Mouse (Mus musculus): ENCODE data around the gene Rrp1. TPM values are rescaled to one million over a fixed set of nuclear protein-coding genes. Genes with fewer than 3 reads are reported as not detected.

Rrp1 gene
- total and polyA plus RNA-seq, 2 experiments from 2014 or later: 86.6 to 177 TPM

- no peak overlapping the region for H3K4me3 ChIP-seq (ENCODE audit: low read depth, low read length)
- ATAC-seq (ENCODE audit: insufficient read depth, low read depth) (no peak), DNase-seq (ENCODE audit: low spot score) (no peak)
- no peak overlapping the region for H3K9ac ChIP-seq (replicated peaks; ENCODE audit: low read depth, low read length)
- 80% methylated on average over 3 of the region's 3 CpGs for WGBS
- H3K27ac ChIP-seq (ENCODE audit: low read depth): no peak overlapping the region
- H3K27me3 ChIP-seq (ENCODE audit: control insufficient read depth, insufficient read depth, low read length): peaks cover 20% of the 10 kb centered on the region
- no peak overlapping the region for H3K4me2 ChIP-seq (ENCODE audit: low read depth, low read length)
- peaks cover 2% of the 10 kb centered on the region for H3K36me3 ChIP-seq (replicated peaks; ENCODE audit: control insufficient read depth, insufficient read depth, low read length)
- TF ChIP-seq CTCF (IDR thresholded peaks at IDR 0.05; ENCODE audit: low read depth): no peak
- no peak for TF ChIP-seq EP300 (IDR thresholded peaks at IDR 0.05; ENCODE audit: low read depth)
- no peaks in the 10 kb centered on the region for H3K9me3 ChIP-seq (replicated peaks; ENCODE audit: control insufficient read depth, low read length)
- H3K4me1 ChIP-seq (ENCODE audit: control insufficient read depth, insufficient read depth): peaks cover 10% of the 10 kb centered on the region; the same call in 1 of the 2 replicates
Measured at GRCm38 (mm10) chr10:78395377-78395776, 17.5 kb downstream of the Rrp1 start.

DNA sequence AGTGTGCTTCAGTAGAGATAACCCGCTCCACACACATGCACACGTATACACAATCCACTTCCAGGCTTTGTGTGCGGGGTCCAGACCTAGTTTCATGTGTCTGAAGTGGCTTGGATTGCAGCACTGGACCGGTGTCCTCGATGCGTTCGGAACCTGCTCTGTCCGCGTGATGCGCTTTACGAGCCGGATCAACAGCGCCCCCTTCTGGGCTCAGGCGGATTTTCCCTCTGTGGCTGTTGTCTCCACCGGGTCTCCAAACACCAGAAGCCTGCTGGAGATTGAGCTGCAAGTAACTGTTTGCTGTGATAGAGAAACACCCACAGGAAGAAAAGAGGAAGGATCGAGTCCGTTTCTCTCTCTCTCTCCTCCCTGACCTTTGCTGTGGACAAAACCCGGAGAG is 20.8 kb downstream of the Rrp1 start:
- WGBS: 2% methylated on average over 18 of the region's 18 CpGs
- no peak for TF ChIP-seq EP300 (IDR thresholded peaks at IDR 0.05; ENCODE audit: low read depth)
- TF ChIP-seq CTCF (IDR thresholded peaks at IDR 0.05; ENCODE audit: low read depth): peak; percentile 85
- H3K9me3 ChIP-seq (replicated peaks; ENCODE audit: control insufficient read depth, low read length): no peaks in the 10 kb centered on the region
- no peak overlapping the region for H3K4me3 ChIP-seq (ENCODE audit: low read depth, low read length)
- H3K4me1 ChIP-seq (ENCODE audit: control insufficient read depth, insufficient read depth): no peaks in the 10 kb centered on the region
- H3K4me2 ChIP-seq (ENCODE audit: low read depth, low read length): no peak overlapping the region
- H3K9ac ChIP-seq (replicated peaks; ENCODE audit: low read depth, low read length): no peak overlapping the region
- DNase-seq (ENCODE audit: low spot score): peak; percentile 56
- H3K36me3 ChIP-seq (replicated peaks; ENCODE audit: control insufficient read depth, insufficient read depth, low read length): no peaks in the 10 kb centered on the region
- H3K27ac ChIP-seq (ENCODE audit: low read depth): no peak overlapping the region
- ATAC-seq (ENCODE audit: insufficient read depth, low read depth): peak; percentile 57
- peaks cover 21% of the 10 kb centered on the region for H3K27me3 ChIP-seq (ENCODE audit: control insufficient read depth, insufficient read depth, low read length)

- H3K4me3 ChIP-seq (ENCODE audit: low read depth, low read length): no peak overlapping the region
- DNase-seq (ENCODE audit: low spot score) (no peak), ATAC-seq (ENCODE audit: insufficient read depth, low read depth) (no peak)
- no peak overlapping the region for H3K27ac ChIP-seq (ENCODE audit: low read depth)
- H3K9me3 ChIP-seq (replicated peaks; ENCODE audit: control insufficient read depth, low read length): no peaks in the 10 kb centered on the region
- no peaks in the 10 kb centered on the region for H3K4me1 ChIP-seq (ENCODE audit: control insufficient read depth, insufficient read depth)
- peaks cover 21% of the 10 kb centered on the region for H3K27me3 ChIP-seq (ENCODE audit: control insufficient read depth, insufficient read depth, low read length)
- H3K9ac ChIP-seq (replicated peaks; ENCODE audit: low read depth, low read length): no peak overlapping the region
- TF ChIP-seq EP300 (IDR thresholded peaks at IDR 0.05; ENCODE audit: low read depth) (no peak), CTCF (IDR thresholded peaks at IDR 0.05; ENCODE audit: low read depth) (no peak)
- 43% methylated on average over 4 of the region's 4 CpGs for WGBS
- H3K36me3 ChIP-seq (replicated peaks; ENCODE audit: control insufficient read depth, insufficient read depth, low read length): no peaks in the 10 kb centered on the region
- H3K4me2 ChIP-seq (ENCODE audit: low read depth, low read length): no peak overlapping the region
Measured at GRCm38 (mm10) chr10:78390982-78391470, 21.8 kb downstream of the Rrp1 start.

DNA sequence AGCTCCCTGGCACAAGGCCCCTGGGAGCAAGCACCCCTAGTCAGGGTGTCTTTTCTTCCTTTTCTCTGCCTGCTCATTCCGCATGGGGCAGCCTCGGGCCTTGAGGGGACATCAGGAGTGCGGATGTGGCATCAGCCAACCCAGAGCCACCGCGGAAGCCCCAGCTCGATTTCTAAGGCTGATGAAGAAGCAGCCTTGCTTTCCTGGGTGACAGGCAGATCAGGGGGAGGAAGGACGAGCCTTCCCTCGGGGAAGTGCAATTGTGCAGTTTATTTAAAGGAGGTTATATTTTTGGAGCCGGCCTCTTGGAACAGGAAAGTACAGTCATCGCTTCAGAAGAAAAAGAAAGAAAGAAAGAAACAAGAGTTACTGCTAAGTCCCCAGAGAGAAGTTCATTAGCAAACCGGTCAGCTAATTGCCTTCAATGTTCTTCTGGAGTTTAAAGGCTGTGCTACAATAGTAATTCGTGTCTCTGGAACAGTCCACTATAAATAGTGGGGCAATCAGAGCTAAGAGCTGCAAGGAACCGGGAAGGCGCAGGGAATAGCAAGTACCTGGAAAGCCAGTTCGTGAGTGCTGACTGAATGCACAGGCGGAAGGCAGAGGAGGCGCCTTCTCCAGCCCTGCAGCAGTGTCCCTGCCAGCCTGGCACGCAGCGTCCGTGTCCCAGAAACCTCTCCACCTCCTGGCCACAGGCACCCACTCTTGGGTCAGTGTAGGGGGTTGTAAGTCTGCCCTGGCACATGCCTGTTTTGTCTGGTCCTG is 24.4 kb downstream of the Rrp1 start:
- no peak overlapping the region for H3K9ac ChIP-seq (replicated peaks; ENCODE audit: low read depth, low read length)
- 49% methylated on average over 20 of the region's 20 CpGs for WGBS
- no peak for TF ChIP-seq EP300 (IDR thresholded peaks at IDR 0.05; ENCODE audit: low read depth)
- TF ChIP-seq CTCF (IDR thresholded peaks at IDR 0.05; ENCODE audit: low read depth): no peak
- H3K27ac ChIP-seq (ENCODE audit: low read depth): no peak overlapping the region
- no peaks in the 10 kb centered on the region for H3K36me3 ChIP-seq (replicated peaks; ENCODE audit: control insufficient read depth, insufficient read depth, low read length)
- no peaks in the 10 kb centered on the region for H3K9me3 ChIP-seq (replicated peaks; ENCODE audit: control insufficient read depth, low read length)
- ATAC-seq (ENCODE audit: insufficient read depth, low read depth): no peak
- no peak overlapping the region for H3K4me3 ChIP-seq (ENCODE audit: low read depth, low read length)
- peaks cover 21% of the 10 kb centered on the region for H3K27me3 ChIP-seq (ENCODE audit: control insufficient read depth, insufficient read depth, low read length)
- no peaks in the 10 kb centered on the region for H3K4me1 ChIP-seq (ENCODE audit: control insufficient read depth, insufficient read depth)
- DNase-seq (ENCODE audit: low spot score): no peak
- peak overlapping the region; percentile 23; the same call in 1 of the 2 replicates for H3K4me2 ChIP-seq (ENCODE audit: low read depth, low read length)

DNA sequence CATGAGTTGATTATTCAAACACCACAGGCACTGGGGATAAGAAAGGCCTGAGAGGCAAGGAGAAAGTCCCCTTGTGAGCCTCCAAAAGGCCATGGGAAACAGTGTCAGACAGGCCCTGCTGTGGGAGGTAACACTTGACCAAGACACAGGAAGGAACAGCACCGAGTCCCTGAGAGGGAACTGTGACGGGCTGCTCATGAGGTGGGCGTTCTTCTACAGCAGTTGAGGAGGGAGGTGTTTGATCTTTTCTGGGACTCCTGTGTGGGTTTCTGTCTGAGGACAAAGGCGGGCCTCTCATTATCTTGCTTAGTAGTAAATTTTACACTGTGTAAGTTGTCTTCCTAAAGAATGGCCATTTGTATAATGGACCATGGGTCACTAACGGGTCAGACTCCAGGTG is 27.3 kb downstream of the Rrp1 start:
- no peak for TF ChIP-seq EP300 (IDR thresholded peaks at IDR 0.05; ENCODE audit: low read depth)
- no peaks in the 10 kb centered on the region for H3K36me3 ChIP-seq (replicated peaks; ENCODE audit: control insufficient read depth, insufficient read depth, low read length)
- no peak overlapping the region for H3K4me3 ChIP-seq (ENCODE audit: low read depth, low read length)
- H3K4me1 ChIP-seq (ENCODE audit: control insufficient read depth, insufficient read depth): no peaks in the 10 kb centered on the region
- ATAC-seq (ENCODE audit: insufficient read depth, low read depth) (no peak), DNase-seq (ENCODE audit: low spot score) (no peak)
- peaks cover 3% of the 10 kb centered on the region for H3K27me3 ChIP-seq (ENCODE audit: control insufficient read depth, insufficient read depth, low read length)
- no peak overlapping the region for H3K9ac ChIP-seq (replicated peaks; ENCODE audit: low read depth, low read length)
- WGBS: 70% methylated on average over 5 of the region's 5 CpGs
- H3K4me2 ChIP-seq (ENCODE audit: low read depth, low read length): no peak overlapping the region
- no peaks in the 10 kb centered on the region for H3K9me3 ChIP-seq (replicated peaks; ENCODE audit: control insufficient read depth, low read length)
- no peak overlapping the region for H3K27ac ChIP-seq (ENCODE audit: low read depth)

DNA sequence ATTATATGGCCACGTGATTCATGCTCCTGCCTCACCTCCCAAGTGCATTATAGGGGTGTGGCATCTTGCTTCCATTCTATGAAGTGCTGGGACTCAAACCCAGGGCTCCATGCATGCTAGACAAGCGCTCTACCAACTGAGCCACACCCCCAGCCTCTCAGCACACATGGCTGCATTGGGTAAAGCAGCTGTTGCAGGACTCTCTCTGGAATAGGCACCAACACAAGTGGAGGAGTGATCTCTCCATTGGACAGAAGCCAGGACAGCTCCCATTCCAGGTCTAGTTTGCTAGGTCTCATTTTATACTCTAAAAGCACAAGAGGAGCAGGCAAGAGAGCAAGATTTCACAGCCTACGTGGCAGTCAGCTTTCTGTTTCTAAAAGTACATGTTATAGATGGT is 29.3 kb downstream of the Rrp1 start:
- Histone ChIP-seq H3K4me2 (ENCODE audit: low read depth, low read length) (no peak overlapping the region), H3K27ac (ENCODE audit: low read depth) (no peak overlapping the region), H3K9me3 (replicated peaks; ENCODE audit: control insufficient read depth, low read length) (no peaks in the 10 kb centered on the region), H3K36me3 (replicated peaks; ENCODE audit: control insufficient read depth, insufficient read depth, low read length) (no peaks in the 10 kb centered on the region), H3K4me3 (ENCODE audit: low read depth, low read length) (no peak overlapping the region), H3K9ac (replicated peaks; ENCODE audit: low read depth, low read length) (no peak overlapping the region), H3K4me1 (ENCODE audit: control insufficient read depth, insufficient read depth) (no peaks in the 10 kb centered on the region), H3K27me3 (ENCODE audit: control insufficient read depth, insufficient read depth, low read length) (no peaks in the 10 kb centered on the region)
- no peak for ATAC-seq (ENCODE audit: insufficient read depth, low read depth)
- 68% methylated on average over 3 of the region's 3 CpGs for WGBS
- DNase-seq (ENCODE audit: low spot score): no peak
- TF ChIP-seq CTCF (IDR thresholded peaks at IDR 0.05; ENCODE audit: low read depth) (no peak), EP300 (IDR thresholded peaks at IDR 0.05; ENCODE audit: low read depth) (no peak)
